Mouse (Mus musculus) embryo, embryonic 10.5 days (tissue): ENCODE data around the gene Kpna7.
"Not testable (repeated sequence)": the region's sequence is repeated elsewhere in the genome, so short reads cannot be mapped to it uniquely, and the experiment has no call there.

ENCODE experiments used
- DNase-seq: peaks from one replicate; pipeline ENCODE4 v3.0.0-alpha.2; 2015; ENCODE audit warnings: low spot score

The Kpna7 gene

DNA sequence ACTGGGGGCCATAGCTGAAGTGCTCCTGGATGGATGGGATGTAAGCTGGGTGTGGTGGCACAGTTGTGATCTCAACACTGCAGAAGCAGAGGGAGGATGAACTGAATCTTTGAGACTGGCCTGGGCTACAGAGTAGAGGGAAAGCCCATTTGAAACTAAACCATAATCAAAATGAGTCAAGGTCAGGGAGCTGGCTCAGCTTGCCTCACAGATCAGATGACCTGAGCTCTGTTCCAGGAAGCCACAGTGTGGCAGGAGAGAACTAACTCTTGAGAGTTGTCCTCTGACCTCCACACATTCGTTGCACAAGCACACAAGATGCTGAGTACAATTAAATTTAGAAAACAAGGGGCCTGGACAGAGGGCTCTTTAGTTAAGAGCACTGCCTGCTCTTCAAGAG is 63.6 kb downstream of the Kpna7 start:
- DNase-seq, result not testable (repeated sequence)

DNA sequence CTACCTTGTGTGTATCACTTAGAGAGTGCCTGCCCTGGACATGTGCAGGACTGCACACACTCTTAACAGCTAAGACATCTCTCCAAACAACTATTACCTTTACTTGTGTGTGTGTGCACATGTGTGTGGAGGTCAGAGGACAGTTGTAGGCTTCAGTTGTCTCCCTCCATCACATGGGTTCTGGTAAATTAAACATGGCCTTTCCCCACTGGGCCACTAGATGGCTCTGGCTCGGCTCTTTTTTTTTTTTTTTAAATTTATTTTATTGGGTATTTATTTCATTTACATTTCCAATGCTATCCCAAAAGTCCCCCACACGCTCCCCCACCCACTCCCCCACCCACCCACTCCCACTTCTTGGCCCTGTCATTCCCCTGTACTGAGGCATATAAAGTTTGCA is 67.1 kb downstream of the Kpna7 start:
- not testable (repeated sequence) for DNase-seq

DNA sequence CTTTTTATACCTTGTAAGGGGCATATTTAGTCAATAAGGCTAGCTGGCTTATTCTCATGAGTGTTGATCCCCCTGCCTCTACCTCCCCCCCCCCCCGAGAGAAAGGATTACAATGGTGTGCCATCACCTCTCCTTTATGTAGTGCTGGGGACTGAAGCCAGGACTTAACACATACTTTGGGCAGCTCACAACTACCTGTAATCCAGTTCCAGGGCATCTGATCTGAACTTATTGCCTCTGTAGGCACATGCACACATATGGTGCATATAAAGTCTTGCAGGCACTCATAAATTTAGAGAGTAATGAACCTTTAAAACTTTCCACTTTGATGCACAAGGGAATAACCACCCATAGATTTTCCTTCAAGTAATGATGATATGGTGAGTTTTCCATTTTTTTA is 69.6 kb downstream of the Kpna7 start:
- no peak for DNase-seq

DNA sequence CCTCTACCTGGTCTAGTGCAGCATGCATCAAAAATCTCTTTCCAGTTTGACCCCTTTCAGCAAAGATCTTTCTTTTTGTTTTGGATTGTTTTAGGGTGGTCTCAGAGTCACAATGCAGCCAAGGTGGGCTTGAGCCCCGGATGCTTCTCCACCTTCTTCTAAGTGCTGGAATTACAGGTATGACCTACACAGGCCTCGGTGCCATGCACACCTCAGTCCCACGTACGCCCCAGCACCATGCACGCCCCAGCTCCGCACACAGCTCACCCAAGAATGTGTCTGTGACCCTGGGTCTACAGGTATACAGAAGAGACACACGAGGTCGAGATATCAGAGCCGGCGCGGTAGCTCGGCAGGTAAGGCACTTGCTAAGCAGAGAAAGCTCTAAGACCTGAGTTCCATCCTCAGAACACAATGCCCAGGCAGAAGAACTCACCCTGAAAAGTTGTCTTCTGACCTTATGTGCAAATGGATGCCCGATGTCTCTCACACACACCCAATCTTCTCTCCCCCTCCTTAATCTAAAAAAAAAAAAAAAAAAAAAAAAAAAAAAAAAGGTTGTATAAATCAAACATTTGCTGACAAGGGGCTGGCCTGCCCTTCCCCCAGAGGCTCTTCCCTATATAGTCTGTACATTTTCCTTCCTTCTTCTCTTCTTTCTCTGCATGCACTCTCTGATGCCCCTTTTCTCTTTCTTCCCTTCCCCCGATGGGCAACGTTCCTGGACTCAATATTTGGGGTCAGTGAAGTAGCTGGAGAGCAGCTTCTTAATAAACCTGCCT is 74.8 kb downstream of the Kpna7 start:
- DNase-seq, result no peak

DNA sequence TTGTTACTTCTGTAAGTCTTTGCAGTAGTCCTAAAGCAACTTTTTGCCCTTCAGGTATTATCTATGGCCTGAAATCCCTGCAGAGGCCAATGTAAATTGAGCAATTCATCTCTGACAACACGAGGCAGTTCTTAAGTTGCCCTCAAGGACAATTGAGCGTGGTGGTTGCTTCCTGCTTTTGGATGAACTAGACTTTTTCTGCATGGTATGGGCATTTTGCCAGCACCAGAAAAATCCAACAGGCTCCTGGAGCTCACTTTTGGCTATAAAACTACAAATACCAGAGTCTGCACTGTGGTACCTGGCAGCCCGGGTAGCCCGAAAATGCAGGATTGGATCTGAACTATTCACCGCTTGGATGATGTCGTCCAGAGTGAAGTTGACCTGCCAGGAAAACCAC is 78.2 kb downstream of the Kpna7 start:
- no peak for DNase-seq

DNA sequence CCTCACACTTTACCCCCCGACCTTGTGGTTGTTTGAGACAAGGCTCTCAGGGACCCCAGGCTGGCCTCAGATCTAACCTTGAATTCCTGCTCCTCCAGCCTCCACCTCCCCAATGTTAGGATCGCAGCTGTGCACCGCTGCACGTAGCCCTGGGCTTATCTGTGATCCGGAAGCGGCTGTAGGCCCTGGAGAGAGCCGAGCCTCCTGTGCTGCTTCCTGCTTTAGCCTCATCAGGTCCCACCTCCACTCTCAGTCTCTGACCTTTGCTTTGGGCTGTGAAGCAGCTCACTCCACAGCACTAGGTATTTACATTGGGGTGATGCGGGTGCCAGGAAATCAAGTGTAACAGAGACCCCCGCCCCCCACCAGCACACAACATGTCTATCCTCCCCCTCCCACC is 79.3 kb downstream of the Kpna7 start:
- DNase-seq, result no peak

DNA sequence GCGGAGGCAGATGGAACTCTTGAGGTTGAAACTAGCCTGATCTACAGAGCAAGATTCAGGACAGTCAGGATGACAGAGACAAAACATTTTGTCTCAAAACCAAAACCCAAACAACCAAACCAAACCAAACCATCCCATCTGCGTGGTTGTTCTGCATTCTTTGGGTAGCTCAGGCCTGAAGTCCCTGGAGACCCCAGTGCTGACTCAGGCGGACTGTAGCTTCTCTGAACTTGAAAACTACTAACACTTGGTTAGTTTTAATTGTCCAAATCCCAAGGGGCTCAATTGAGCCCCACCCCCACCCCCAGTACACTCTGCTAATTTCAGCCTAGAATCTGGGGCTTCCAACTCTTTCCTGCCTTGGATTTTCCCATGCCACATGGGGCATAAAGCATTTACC is 80.5 kb downstream of the Kpna7 start:
- no peak for DNase-seq

DNA sequence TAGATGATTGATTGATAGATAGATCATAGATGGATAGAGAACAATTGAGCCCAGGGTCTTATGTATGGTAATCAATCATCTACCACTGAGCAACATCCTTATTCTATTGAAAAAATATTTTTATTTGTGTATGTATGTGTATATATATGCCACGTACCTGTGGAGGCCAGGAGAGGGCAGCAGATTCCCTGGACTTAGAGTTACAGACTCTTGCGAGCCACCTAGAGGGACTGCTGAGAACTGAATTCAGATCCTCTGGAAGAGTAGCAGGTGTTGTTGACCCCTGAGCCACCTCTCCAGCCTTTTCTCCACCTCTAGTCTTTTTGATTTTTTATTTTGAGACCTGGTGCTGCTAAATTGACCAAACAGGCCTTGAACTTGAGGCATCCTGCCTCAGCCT is 85.3 kb downstream of the Kpna7 start:
- DNase-seq, result peak; percentile 52

DNA sequence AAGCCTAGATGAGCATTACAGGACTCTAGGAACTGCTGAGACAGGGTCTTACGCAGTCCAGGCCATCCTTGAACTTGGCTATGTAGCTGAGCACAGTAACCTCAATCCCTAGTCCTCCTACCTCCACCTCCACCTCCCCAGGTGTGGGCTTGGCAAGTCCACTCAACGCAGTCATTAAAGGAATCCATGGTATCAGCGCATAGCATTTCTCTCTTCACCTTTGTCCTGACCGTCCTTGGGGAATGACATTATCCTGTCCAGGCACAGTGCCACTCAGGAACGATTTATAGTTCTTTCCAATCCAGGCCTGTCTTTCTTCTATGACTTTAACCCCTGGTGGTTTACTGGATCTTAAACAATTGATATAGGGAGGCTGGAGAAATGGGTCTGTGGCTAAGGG is 93.3 kb downstream of the Kpna7 start:
- no peak for DNase-seq

DNA sequence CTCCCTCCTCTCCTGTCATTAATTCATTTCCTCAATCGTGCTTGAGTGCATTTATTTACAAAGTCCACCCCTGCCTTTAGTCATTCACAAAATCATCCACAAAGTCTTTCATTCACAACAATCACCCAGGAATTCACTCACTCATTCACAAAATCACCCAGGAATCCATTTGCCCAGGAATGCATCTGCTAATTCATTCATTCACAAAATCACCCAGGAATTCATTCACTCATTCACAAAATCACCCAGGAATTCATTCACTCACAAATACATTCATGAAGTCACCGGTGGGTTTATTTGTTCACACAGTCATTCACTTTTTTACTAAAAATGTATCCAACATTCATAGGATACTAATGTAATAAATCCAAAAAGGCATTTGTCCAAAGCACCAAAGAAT is 93.8 kb downstream of the Kpna7 start:
- DNase-seq, result no peak

DNA sequence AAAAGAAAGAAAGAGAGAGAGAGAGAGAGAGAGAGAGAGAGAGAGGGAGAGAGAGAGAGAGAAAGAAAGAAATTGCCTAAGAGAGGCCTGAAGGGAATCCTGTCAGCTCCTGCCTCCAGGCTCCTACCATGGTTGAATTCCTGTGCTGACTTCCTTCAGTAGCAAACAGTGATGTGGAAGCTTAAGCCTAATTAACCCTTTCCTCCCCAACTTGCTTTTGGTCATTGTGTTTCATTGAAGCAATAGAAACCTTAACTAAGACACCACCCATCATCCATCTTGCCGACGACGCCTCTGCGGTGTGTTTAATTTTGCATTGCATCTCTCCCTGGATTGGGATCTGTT is 94.8 kb downstream of the Kpna7 start:
- peak; percentile 40 for DNase-seq

DNA sequence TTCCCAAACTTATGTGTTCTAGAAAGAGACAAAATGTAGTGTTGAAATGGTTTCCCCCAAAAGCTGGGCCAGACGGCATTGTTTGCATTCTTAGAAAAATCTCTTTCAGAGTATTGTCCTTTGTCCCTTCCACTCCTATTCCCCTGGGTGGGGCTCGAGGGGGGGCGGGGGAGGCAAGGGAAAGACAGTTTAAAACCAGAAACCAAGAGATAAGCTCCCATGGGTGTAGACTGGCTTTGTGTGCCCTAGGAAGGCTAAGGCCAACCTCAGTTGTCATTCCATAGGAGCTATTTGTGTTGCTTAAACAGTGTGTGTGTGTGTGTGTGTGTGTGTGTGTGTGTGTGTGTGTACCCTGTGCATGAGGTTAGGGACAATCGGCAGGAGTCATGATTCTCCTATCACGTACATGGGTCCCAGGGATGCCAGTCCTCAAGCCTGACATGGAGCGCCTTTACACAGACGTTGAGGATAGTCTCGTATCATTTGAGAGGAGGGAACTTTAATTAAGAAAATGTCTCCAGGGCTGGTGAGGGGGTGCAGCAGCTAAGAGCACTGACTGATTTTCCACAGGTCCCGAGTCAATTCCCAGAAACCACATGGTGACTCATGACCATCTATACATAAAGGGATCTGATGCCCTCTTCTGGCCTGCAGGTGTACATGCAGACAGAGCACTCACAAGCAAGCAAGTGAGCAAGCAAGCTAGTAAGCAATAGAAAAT is 95.3 kb downstream of the Kpna7 start:
- peak; percentile 78 for DNase-seq

DNA sequence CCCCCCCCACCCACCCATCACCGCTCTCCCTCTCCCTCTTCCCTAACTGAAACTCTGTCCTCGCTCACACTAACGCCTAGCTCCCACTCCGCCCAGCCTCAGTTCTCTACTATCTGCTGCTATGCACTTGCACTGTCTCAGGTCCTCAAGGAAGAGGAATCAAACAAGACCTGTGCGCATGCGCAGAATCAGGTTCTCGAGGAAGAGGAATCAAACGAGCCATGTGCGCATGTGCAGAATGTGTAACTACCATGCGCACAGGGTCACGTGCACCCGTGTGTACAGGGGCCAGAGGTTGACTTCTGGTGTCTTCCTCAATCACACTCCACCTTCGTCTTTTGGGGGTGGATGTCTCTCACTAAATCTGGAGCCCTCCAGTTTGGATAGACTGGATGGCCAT is 96.3 kb downstream of the Kpna7 start:
- DNase-seq, result no peak

DNA sequence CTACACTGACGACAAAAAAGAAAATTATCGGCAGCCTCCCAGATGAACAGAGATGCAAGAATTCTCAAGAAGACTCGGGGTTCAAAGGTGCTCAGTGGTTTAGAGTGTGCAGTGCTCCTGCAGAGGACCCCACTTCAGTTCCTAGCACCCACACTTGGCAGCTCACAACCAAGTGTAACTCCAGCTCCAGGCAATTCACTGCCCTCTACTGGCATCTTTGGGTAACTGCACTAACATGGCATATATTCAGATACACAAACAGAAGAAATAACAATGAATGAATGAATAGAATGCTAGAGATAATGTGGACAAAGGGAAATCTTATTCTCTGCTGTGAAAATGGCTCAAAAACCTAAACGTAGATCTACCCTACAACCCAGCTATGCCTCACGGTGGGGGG is 99.0 kb downstream of the Kpna7 start:
- no peak for DNase-seq

DNA sequence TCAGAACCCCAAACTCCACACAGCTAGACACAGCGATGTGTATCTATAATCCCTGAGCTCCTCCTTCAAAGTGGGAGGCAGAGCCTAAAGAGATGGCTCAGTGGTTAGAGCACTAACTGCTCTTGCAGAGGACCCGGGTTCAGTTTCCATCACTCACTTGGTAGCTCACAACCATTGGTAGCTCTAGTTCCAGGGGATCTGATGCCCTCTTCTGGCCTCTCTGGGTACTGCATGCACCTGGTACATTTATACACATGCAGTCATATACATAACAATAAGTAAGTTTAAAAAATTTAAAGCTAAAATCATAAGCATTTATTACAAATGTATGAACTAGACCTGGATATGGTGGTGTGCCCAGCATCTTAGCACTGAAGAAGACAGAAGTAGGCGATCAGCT is 100.6 kb downstream of the Kpna7 start:
- DNase-seq, result no peak

DNA sequence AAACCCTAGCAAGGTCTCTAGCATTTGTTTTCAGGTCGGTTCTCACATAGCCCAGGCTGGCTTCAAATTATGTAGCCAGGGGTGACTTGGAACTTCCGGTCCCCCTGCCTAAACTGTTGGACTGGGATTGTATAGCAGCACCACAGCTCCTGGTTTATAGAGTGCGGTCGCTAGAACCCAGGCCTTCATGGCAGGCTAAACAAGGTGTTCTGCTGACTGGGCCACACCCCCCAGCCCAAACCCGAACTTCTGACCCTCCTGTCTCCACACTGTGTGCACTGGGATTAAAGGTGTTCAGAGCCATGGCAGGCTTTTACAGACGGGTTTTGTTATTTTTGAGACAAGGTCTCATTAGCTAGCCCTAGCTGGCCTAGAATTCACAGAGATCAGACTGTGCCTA is 104.7 kb downstream of the Kpna7 start:
- no peak for DNase-seq

DNA sequence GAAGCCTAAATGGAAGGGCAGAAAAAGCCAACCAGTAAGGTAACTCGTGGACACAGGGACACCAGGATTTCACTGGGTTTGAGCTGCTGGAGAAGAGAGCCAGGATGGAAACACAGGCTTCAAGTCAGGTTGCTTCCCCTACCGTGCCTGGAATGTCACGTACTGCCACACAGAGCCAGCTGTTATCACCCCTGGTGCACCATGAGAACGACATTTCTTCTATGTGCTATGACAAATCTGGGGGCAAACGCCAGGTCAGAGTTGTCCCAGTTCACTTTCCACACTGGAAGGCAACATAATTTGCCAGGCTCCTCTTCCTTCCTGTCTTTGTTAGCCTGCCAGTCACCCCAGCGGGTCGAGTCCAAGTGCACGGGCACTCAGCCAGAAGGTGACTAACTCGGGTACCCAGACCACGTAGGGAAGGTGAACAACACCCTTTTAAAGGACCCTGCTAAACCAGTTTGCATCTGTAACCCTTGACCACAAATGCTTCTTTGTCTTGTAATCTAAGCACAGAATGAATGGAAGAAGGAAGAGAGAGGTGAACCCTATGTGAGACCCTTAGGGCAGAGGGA is 105.2 kb downstream of the Kpna7 start:
- no peak for DNase-seq

DNA sequence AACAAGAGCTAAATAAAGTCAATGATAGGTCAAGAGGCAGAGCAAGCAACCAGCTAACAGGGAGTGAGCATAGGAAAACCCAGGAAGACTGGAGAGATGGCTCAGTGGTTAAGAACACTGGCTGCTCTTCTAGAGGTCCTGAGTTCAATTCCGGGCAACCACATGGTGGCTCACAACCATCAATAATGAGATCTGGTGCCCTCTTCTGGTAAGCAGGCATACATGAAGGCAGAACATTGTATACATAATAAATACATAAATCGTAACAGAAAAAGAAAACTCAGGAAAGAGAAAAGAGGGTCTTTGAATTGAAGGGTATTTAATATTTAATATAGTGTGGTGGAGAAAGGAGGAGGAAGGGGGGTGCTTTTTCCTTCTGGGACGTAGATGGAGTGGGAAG is 112.6 kb downstream of the Kpna7 start:
- DNase-seq, result no peak

DNA sequence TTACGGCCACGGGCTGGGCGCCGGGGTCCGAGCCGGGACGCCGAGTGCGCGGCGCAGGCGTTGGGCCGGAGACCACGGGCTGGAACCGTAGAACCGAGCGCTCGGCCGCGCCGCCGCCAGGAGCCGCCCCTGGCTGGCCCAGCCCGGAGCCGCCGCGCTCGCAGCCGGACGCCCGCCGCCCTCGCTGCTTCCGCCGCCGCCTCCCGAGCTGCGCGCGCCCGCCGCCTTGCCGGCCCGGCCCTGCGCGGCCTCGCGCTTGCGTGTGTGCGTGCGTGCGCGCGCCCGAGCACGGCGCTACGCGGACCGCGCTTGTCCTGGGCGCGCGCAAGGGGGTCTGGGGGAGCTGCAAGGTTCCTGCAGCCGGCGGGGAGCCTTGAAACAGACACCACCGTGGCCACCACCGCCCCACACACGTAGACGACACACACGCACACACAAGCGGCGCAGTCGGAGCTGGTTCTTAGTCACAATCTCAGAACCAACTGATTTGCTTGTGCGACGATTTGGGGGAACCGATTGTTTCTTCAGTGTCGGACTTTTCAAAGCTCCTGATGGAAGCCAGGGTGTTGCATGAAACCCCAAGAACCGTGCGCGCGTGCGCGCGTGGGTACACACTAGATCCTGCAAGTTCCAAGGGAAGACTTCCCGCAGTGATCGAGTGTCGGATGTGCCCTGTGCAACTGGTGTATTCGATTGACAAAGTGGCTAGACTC is 118.0 kb downstream of the Kpna7 start, which contains the start of gene Smurf1:
Gene Smurf1 (minus strand): TSS at position 209 of the 713 bp plus-strand sequence.
- DNase-seq, result peak; percentile 94

DNA sequence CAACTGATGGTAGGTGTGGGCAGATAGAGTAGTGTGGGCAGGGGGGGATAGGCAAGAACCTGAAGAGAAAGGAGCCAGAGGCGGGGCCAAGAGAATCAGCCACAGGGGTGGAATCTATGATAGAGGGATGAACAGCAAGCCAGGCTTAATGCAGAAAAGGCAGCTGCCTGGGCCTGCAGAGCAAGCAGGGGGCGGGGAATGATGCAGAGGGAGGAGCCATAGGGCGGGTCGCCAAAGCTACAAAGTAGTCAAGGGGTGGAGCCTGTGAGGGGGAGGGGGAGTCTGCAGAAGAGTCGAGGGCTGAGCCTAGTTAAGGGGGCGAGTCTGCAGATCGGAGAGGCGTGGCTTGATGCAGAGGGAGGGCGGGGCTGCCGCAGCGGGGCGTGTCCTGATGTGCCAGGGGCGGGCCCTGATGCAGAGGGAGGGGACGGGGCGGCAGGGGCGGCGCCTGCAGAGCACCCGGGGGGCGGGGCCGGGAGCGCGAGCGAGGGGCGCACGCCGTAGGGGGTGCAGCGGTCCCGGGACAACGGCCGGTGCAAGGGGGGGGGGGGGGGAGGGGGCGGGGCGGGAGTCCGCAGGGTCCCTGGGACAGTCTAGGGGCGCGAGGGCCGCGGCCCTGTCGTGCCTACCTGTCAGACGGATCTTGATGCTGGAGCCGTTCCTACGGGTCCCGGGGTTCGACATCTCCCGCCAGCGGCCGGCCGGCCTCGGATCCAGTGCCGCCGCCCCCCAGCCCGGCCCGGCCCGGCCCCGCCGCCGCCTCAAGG is 118.8 kb downstream of the Kpna7 start:
- peak; percentile 97 for DNase-seq

DNA sequence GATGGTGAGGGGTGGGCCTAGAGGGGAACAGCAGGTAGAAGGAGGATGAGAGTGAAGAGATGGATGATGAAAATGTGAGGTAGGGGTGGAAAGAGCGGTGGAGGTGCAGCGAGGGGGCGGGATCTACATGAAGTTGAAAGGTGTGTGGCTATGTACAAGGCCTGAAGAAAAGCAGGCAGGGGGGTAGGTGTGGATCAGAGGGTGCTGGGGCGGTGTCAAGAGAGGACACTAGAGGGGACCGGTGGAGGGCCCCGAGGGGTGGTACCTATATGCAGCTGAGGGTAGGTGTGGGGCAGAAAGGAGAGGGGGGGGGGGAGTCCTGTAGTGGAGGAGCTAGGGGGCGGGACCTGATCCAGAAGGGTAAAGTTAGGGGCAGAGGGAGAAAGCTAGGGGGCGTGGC is 119.4 kb downstream of the Kpna7 start:
- DNase-seq, result no peak

DNA sequence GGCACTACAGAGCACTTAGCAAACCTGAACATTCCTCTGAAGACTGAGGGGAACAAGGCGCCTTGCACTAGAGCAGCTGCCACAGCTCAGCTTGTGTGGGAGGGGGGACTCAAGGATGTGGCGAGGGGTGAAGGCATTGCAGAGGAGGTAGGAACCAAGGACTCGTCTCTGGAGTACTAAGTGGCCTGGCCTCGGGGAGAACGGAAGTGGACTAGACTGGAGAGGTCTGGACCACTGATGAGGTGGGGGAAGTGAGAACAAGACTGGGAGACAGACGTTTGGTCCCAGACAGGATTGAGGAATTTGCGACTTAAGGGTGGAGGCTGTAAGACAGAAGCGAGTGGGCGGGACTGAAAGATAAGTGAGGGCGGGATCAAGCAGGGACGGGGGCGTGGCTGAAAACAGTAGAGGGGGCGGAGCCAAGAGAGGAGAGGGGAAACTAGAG is 120.0 kb downstream of the Kpna7 start:
- DNase-seq, result peak; percentile 80
